Mouse (Mus musculus): ENCODE measurements around the gene Orai1. TPM values are rescaled to one million over a fixed set of nuclear protein-coding genes. Genes with fewer than 3 reads are reported as not detected.
"Not testable (repeated sequence)": the region's sequence is repeated elsewhere in the genome, so short reads cannot be mapped to it uniquely, and the experiment has no call there.

Orai1 gene
- polyA plus RNA-seq, 1 experiment from 2014 or later: 13.5 TPM

- ATAC-seq (ENCODE audit: low FRiP score): no peak
- Histone ChIP-seq H3K27me3 (no peaks in the 10 kb centered on the region), H3K27ac (no peak overlapping the region), H3K4me1 (peaks cover 7% of the 10 kb centered on the region), H3K9ac (no peak overlapping the region), H3K4me3 (no peak overlapping the region), H3K36me3 (no peaks in the 10 kb centered on the region), H3K9me3 (replicated peaks) (no peaks in the 10 kb centered on the region), H3K4me2 (replicated peaks) (no peak overlapping the region)
- WGBS: 19% methylated on average over 7 of the region's 7 CpGs
These were observed 29.0 kb downstream of the Orai1 start for GRCm38 (mm10) chr5:123043856-123044255.

DNA sequence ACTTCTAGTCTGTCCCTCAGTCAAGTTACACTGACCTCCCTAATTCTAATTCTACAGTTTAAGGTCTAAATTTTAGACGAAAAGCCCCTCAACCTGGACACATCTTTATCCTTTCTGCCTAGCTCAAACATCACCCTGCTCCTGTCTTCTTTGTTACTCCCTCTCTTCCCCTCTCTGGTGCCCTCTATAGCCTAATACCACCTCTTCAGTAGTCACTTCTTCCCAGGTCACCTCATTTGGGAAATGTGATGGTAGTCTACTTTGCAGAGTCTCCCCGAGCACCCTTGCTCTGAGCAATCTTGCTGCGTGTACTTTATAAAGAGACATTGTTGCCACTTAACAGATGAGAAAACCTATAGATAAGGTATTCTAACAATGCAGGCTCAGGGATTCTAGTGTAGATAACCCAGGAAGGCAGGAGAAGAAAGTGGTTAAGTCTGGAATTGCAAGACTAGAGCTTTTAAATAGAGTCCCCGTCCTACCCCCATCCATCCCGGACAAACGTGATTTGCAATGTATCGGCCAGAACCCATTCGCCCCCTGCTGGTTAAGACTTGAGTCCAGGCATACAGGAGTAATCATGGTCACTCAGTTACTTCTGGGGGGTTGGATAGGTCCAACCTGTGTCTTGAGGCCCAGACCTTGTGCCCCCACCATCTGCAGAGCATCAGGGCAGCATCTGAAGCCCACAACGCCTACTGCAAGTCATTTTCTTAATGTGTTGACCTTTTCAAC lies 30.9 kb downstream of the Orai1 start:
- H3K9me3 ChIP-seq (replicated peaks): no peaks in the 10 kb centered on the region
- no peaks in the 10 kb centered on the region for H3K27me3 ChIP-seq
- H3K9ac ChIP-seq: no peak overlapping the region
- H3K36me3 ChIP-seq: no peaks in the 10 kb centered on the region
- no peak overlapping the region for H3K27ac ChIP-seq
- H3K4me1 ChIP-seq: peaks cover 6% of the 10 kb centered on the region
- no peak overlapping the region for H3K4me2 ChIP-seq (replicated peaks)
- H3K4me3 ChIP-seq: no peak overlapping the region
- ATAC-seq (ENCODE audit: low FRiP score): no peak
- WGBS: 37% methylated on average over 9 of the region's 9 CpGs

DNA sequence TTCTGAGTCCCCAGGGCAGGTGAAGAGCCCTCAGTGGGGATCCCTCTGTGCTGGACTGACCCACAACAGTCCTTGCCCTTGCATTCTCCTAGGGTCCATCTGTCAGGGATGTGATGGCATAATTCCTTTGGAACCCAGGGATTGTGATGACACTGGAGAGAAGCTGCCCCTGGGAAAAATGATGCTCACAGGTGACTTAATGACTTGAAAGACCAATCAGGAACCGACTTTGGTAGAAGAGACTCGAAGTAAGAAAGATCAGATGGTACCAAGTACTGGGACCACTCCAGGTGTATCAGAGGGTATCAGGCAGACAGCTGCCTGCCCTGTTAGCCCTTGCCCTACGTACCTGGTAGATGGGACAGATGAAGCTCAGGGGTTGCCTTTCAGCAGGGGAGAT lies 32.0 kb downstream of the Orai1 start, which contains the start of gene Morn3:
Morn3 (minus strand) TSS at position 101 of the 400 bp plus-strand sequence.
- no peak within 1 kb of the TSS for H3K9ac ChIP-seq
- peaks cover 6% of the 10 kb centered on the region for H3K4me1 ChIP-seq
- no peak for ATAC-seq (ENCODE audit: low FRiP score)
- 92% methylated on average over 3 of the region's 3 CpGs for WGBS
- no peak within 1 kb of the TSS for H3K4me2 ChIP-seq (replicated peaks)
- no peaks in the 10 kb centered on the region for H3K36me3 ChIP-seq
- no peak within 1 kb of the TSS for H3K27ac ChIP-seq
- H3K9me3 ChIP-seq (replicated peaks): no peaks in the 10 kb centered on the region
- no peaks in the 10 kb centered on the region for H3K27me3 ChIP-seq
- no peak within 1 kb of the TSS for H3K4me3 ChIP-seq

- Histone ChIP-seq H3K4me1 (peaks cover 6% of the 10 kb centered on the region), H3K9me3 (replicated peaks) (no peaks in the 10 kb centered on the region), H3K36me3 (no peaks in the 10 kb centered on the region), H3K4me2 (replicated peaks) (peak overlapping the region; percentile 43), H3K27ac (no peak overlapping the region; the same call in 1 of the 2 replicates), H3K9ac (0 out of 2 replicates have a peak overlapping the region, but pooled peaks have one; percentile 27), H3K27me3 (no peaks in the 10 kb centered on the region), H3K4me3 (peak overlapping the region; percentile 11; the same call in 1 of the 2 replicates)
- 4% methylated on average over 12 of the region's 12 CpGs for WGBS
- no peak for ATAC-seq (ENCODE audit: low FRiP score)
These were observed 34.4 kb downstream of the Orai1 start for GRCm38 (mm10) chr5:123049271-123049670.

- Histone ChIP-seq H3K9me3 (replicated peaks) (no peaks in the 10 kb centered on the region), H3K4me2 (replicated peaks) (no peak overlapping the region), H3K4me3 (no peak overlapping the region), H3K4me1 (peaks cover 6% of the 10 kb centered on the region), H3K9ac (no peak overlapping the region), H3K36me3 (no peaks in the 10 kb centered on the region), H3K27ac (no peak overlapping the region), H3K27me3 (no peaks in the 10 kb centered on the region)
- 77% methylated on average over 9 of the region's 9 CpGs for WGBS
- ATAC-seq (ENCODE audit: low FRiP score): no peak
These were observed 36.0 kb downstream of the Orai1 start for GRCm38 (mm10) chr5:123050918-123051317.

DNA sequence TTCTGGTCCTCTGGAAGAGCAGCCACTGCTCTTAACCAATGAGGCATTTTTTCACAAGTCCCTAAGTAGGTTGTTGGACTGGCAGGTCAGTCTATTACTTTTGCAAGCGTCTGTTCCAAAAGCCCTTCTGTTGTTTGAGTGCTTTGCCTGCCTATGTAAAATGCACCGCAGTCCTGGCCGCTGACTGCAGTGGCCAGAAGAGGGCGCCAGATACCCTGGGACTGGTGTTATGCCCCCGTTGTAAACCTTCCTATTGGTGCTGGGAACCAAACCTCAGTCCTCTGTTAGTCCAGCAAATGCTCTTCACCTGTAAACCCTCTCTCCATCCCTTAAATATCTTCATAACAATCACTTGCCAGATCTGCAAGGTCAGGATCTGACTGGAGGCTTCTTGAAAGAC lies 36.9 kb downstream of the Orai1 start:
- Histone ChIP-seq H3K4me2 (replicated peaks) (no peak overlapping the region), H3K27ac (no peak overlapping the region), H3K9me3 (replicated peaks) (no peaks in the 10 kb centered on the region), H3K27me3 (no peaks in the 10 kb centered on the region), H3K4me1 (peaks cover 6% of the 10 kb centered on the region), H3K9ac (no peak overlapping the region), H3K4me3 (no peak overlapping the region), H3K36me3 (no peaks in the 10 kb centered on the region)
- no peak for ATAC-seq (ENCODE audit: low FRiP score)
- 87% methylated on average over 5 of the region's 5 CpGs for WGBS

DNA sequence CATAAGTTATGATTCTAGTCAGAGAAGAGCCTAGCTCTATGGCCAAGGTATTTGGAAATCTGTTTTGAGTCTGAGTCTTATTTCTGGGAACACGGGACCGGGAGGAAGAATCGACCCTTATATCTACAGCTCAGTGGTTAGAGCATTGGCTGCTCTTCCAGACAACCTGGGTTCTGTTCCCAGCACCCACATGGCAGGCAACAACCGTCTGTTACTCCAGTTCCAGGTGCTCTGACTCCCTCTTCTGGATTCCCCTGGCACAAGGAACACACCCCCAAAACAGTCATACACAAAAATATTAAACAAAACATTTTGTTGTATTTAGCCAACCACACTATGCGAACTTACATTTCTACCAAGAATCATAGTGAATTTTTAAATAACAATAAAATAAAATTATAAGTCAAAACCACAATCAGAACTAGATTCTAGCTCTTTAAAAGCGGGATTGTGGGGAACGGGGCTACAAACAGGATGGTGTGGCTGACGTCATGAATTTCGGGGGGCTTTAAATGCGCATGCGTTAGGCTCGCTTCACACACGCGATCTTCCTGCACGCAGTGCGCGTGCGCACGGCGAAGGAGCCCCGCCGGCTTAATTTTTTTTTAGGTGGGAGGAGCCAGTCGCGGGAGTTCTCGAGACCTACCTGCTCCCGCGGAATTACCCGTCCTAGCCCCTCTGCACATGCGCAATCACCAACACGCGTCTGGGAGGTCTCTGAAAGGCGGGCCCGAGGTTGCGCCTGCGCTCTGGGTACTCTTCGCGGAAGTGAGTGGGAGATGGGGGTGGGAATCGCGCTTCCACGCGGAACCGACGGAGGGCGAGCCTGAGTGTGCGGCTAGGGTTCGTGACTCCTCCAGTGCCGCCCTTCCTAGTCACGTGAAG lies 42.7 kb downstream of the Orai1 start:
- Histone ChIP-seq H3K9me3 (replicated peaks) (no peaks in the 10 kb centered on the region), H3K27me3 (no peaks in the 10 kb centered on the region), H3K36me3 (no peaks in the 10 kb centered on the region), H3K27ac (peak overlapping the region; percentile 60), H3K4me3 (peak overlapping the region; percentile 37), H3K9ac (peak overlapping the region; percentile 5; the same call in 1 of the 2 replicates), H3K4me1 (no peaks in the 10 kb centered on the region; the same call in 1 of the 2 replicates), H3K4me2 (replicated peaks) (peak overlapping the region; percentile 47)
- ATAC-seq (ENCODE audit: low FRiP score): peak; percentile 93
- 8% methylated on average over 48 of the region's 48 CpGs for WGBS

GRCm38 (mm10) chr5:123058251-123059102 lies 43.6 kb downstream of the Orai1 start:
- no peaks in the 10 kb centered on the region for H3K27me3 ChIP-seq
- no peaks in the 10 kb centered on the region for H3K36me3 ChIP-seq
- WGBS: 47% methylated on average over 16 of the region's 16 CpGs
- H3K27ac ChIP-seq: peak overlapping the region; percentile 45; the same call in 1 of the 2 replicates
- H3K4me2 ChIP-seq (replicated peaks): peak overlapping the region; percentile 47
- H3K9me3 ChIP-seq (replicated peaks): no peaks in the 10 kb centered on the region
- H3K4me3 ChIP-seq: peak overlapping the region; percentile 37
- no peak for ATAC-seq (ENCODE audit: low FRiP score)
- H3K9ac ChIP-seq: peak overlapping the region; percentile 5; the same call in 1 of the 2 replicates
- no peaks in the 10 kb centered on the region; the same call in 1 of the 2 replicates for H3K4me1 ChIP-seq

DNA sequence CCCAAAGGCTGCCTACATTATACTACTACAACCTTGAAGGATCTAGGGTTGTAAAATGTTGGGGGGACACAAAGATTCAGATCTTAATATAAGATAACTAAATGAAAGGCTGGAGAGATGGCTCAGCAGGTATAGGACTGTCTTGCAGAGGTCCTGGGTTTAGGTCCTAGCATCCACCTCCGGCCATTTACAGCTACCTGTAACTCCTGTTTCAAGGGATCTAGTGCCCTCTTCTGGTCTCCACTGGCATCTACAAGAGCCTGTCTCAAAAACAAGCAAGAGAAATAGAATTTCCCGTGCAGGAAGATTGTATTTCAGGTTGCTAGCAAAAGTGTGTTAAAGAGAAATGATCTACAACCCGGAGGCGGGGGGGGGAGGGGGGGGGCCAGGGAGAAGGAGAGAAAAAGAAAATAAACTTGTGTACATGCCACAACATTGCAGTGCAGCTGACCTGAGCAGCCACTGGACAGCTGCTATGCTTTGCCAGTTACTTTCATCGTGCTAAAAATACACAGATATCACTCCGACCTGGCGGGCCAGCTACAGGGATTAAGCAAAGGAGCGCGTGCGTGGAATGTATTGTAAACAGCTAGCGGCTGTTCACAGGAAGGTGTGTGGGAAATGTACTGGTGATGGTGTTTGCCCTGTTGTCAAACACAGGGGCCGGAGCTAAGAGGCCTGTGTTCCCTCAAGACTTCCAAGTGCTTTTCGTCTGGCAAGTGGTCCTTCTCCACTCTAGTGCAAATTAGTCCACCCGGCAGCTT lies 45.1 kb downstream of the Orai1 start:
- Histone ChIP-seq H3K9me3 (replicated peaks) (no peaks in the 10 kb centered on the region), H3K9ac (no peak overlapping the region), H3K4me2 (replicated peaks) (no peak overlapping the region), H3K4me1 (no peaks in the 10 kb centered on the region; the same call in 1 of the 2 replicates), H3K36me3 (no peaks in the 10 kb centered on the region), H3K4me3 (no peak overlapping the region), H3K27me3 (no peaks in the 10 kb centered on the region), H3K27ac (no peak overlapping the region)
- ATAC-seq (ENCODE audit: low FRiP score): no peak
- 41% methylated on average over 14 of the region's 14 CpGs for WGBS

- H3K4me3 ChIP-seq: no peak overlapping the region
- H3K9me3 ChIP-seq (replicated peaks): no peaks in the 10 kb centered on the region
- H3K9ac ChIP-seq: no peak overlapping the region
- H3K4me1 ChIP-seq: no peaks in the 10 kb centered on the region; the same call in 1 of the 2 replicates
- no peak for ATAC-seq (ENCODE audit: low FRiP score)
- H3K36me3 ChIP-seq: no peaks in the 10 kb centered on the region
- WGBS: 77% methylated on average over 9 of the region's 9 CpGs
- no peaks in the 10 kb centered on the region for H3K27me3 ChIP-seq
- no peak overlapping the region for H3K27ac ChIP-seq
- H3K4me2 ChIP-seq (replicated peaks): no peak overlapping the region
These were observed 46.0 kb downstream of the Orai1 start for GRCm38 (mm10) chr5:123060706-123061401.

DNA sequence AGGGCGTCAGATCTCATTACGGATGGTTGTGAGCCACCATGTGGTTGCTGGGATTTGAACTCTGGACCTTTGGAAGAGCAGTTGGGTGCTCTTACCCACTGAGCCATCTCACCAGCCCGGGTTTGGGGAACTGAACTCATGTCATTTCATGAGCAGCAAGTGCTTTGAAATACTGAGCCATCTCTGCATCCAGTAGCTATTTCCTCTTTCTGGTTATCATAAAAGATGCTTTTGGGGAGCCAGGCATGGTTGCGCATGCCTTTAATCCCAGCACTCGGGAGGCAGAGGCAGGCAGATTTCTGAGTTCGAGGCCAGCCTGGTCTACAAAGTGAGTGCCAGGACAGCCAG lies 46.5 kb downstream of the Orai1 start:
- not testable (repeated sequence) for H3K9me3 ChIP-seq (replicated peaks); H3K27me3 ChIP-seq; H3K36me3 ChIP-seq; ATAC-seq (ENCODE audit: low FRiP score); H3K4me3 ChIP-seq; H3K9ac ChIP-seq; H3K4me1 ChIP-seq; H3K27ac ChIP-seq; H3K4me2 ChIP-seq (replicated peaks)
- WGBS: 74% methylated on average over 6 of the region's 6 CpGs
